Mouse (Mus musculus): Measurements from ENCODE around the gene Fbxl4. TPM values are rescaled to one million over a fixed set of nuclear protein-coding genes. Genes with fewer than 3 reads are reported as not detected.
"Not testable (repeated sequence)": the region's sequence is repeated elsewhere in the genome, so short reads cannot be mapped to it uniquely, and the experiment has no call there.

The Fbxl4 gene
- total RNA-seq (2021) = 10 to 100 TPM; 13.4 to 13.6 TPM
- long read RNA-seq, experiment 1, transcript Fbxl4-201 (9 exons, 2,546 nt) = major isoform, 11 of 24 reads
- long read RNA-seq, experiment 1, partial matches to known transcripts = 2 of 24 reads
- long read RNA-seq, experiment 1, other reads (novel, unspliced or antisense) = 11 of 24 reads
- long read RNA-seq, experiment 2, transcript Fbxl4-201 (9 exons, 2,546 nt) = major isoform, 11 of 17 reads
- long read RNA-seq, experiment 2, partial matches to known transcripts = 1 of 17 reads
- long read RNA-seq, experiment 2, other reads (novel, unspliced or antisense) = 5 of 17 reads

DNA sequence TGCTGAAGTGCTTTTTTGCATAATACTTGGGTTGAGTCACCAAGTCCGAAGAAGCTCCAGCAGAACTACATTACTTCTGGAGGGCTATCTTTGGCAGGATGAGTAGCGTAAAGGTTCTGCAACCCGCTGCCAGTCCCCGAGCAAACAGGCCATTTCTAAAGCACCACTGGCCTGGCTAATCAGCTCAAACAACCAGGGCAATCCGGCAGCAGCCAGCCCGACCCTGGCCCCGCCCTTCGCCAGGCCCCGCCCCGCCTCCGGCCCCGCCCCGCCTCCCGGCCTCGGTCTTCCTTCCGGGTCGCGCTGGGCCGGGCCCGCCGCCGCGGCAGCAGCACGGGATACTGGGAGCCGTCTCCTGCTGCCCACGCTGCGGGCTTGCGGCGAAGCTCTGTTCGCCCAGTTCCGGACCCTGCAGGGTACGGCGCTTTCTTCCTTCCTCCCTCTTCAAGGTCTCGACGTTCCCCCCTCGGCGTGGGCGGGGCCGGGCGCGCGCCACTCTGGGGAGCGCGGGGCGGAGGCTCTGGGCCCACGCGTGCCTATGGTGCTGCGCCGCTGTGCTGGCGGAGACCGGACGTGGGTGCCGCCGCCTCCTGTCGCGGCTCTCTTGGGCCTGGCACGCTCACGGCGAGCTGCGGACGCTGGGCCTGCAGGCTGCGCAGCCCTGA lies at the start of gene Fbxl4:
TSS of gene Fbxl4 (plus strand) at position 278 of the 665 bp plus-strand sequence.
- intact Hi-C loops (cut with DNase I) = no loop called here
- peak; percentile 82 to 83 for DNase-seq (ENCODE audit: low spot score in 2 of 2)

DNA sequence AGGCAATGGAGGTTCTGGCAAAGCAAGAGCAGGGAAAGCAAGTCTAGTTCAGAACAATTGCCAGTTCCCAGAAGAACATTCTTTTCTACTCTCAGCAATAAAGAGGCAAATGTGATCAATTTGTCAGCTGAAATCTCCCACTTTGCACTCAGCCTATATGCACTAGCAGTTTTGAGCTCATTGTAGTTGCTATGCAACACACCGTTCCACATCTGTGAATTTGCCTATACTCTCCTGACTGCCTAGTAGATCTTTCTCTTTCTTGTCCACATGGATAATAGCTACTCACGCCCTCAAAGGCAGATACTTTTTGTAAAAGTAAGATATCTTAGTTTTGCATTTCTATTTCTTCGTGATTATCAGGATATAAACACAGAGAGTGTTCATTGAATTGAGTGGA lies 42.8 kb upstream of the Fbxl4 start:
- no peak for DNase-seq (ENCODE audit: low spot score in 2 of 2)
- intact Hi-C loops (cut with DNase I) = no loop called here

GRCm38 (mm10) chr4:22342816-22343573 lies 14.3 kb upstream of the Fbxl4 start:
- no peak for DNase-seq (ENCODE audit: low spot score in 2 of 2)
- intact Hi-C loops (cut with DNase I) = no loop called here

GRCm38 (mm10) chr4:22349086-22349485 lies 8.3 kb upstream of the Fbxl4 start:
- DNase-seq (ENCODE audit: low spot score in 2 of 2); intact Hi-C loops (cut with DNase I): not testable (repeated sequence)

DNA sequence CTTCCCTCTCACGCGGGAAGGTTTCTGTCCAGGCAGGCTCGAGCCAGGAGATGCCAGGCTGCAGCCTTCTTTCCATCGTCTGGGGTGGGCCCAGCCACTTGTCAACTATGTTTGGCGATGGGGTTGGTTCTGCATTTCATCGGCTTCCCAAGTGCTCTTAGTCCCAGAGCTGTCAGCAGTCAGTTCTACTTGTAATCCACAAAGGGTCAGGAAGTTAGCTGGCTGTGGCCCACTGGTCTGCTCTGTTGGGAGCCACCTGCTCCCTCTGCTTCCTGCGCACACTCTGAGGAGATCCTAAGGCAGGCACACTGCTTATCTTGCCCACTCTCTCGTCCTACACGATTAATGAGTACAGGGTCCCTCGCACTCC lies 573 bp downstream of the Fbxl4 start:
- no peak for DNase-seq (ENCODE audit: low spot score in 2 of 2)
- intact Hi-C loops (cut with DNase I) = no loop called here

- no peak for DNase-seq (ENCODE audit: low spot score in 2 of 2)
- intact Hi-C loops (cut with DNase I) = no loop called here
Observed at GRCm38 (mm10) chr4:22358487-22358886, 1.1 kb downstream of the Fbxl4 start.

DNA sequence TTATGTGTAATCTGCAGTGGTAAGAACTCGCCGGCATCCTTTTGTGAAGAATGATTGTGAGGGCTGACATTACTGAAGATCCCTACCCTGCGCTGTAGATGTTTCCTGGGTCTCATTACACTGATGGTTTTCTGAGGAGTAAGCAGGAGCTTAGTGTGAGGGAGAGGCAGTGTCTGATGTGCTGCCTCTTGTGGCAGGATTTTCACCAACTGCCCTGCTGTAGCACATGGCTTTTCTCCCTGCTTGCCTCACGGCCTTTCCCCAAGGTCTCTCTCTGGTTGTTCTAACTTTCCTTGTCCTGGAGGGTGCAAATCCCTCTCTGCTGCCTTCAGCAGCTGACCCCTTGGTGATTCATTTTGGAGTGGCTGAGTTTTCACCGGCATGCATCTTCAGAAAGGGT lies 10.0 kb downstream of the Fbxl4 start:
- intact Hi-C loops (cut with DNase I) = no loop called here
- no peak for DNase-seq (ENCODE audit: low spot score in 2 of 2)

DNA sequence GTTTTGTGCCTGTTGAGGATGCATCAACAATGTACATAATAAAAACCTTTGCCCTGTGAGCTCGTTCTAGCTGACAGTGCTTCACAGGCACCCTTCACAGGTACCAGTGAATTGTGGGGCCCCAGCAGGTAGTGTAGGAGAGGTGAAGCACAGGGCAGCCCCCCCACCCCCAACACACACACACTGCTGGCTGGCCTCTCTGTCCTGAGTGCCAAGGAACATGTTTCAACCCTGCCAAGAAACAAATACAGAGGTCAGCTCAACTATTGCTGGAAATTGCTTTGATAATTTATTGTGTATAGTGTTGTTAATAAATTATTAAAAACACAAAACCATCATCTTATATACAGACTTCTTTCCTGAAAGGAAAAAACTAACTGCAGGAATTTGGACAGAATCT lies 21.2 kb downstream of the Fbxl4 start:
- intact Hi-C loops (cut with DNase I) = no loop called here
- DNase-seq (ENCODE audit: low spot score in 2 of 2) = no peak

GRCm38 (mm10) chr4:22380646-22381045 lies 23.3 kb downstream of the Fbxl4 start:
- no peak for DNase-seq (ENCODE audit: low spot score in 2 of 2)
- intact Hi-C loops (cut with DNase I) = no loop called here

DNA sequence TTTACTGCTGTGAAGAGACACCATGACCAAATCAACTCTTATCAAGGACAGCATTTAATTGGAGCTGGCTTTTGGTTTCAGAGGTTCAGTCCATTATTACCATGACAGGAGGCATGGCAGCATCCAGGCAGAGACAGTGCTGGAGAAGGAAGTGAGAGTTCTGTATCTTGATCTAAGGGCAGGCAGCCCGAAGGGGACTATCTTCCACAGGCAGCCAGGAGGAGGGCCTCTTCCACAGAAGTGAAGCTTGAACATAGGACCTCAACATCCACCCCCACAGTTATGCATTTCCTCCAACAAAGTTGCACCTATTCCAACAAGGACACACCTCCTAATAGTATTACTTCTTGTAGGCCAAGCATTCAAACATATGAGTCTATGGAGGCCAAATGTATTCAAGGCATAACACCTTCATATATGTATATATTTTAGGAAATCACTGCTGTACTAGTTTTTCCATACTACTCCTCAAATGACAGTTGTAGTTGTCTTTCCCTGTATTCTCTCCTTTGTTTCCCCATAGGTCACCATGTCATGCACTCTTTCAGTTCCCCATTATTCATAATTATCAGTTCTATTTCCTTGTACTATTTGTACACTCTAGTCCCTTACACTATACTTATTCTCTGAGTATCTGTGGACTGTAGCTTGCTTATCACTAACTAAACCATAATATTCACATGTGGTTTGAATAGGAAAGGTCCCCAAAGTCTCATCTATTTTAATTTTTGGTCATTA lies 26.4 kb downstream of the Fbxl4 start:
- intact Hi-C loops (cut with DNase I) = no loop called here
- DNase-seq (ENCODE audit: low spot score in 2 of 2) = no peak

GRCm38 (mm10) chr4:22390045-22390444 lies 32.7 kb downstream of the Fbxl4 start:
- DNase-seq (ENCODE audit: low spot score in 2 of 2) = no peak
- intact Hi-C loops (cut with DNase I) = no loop called here

DNA sequence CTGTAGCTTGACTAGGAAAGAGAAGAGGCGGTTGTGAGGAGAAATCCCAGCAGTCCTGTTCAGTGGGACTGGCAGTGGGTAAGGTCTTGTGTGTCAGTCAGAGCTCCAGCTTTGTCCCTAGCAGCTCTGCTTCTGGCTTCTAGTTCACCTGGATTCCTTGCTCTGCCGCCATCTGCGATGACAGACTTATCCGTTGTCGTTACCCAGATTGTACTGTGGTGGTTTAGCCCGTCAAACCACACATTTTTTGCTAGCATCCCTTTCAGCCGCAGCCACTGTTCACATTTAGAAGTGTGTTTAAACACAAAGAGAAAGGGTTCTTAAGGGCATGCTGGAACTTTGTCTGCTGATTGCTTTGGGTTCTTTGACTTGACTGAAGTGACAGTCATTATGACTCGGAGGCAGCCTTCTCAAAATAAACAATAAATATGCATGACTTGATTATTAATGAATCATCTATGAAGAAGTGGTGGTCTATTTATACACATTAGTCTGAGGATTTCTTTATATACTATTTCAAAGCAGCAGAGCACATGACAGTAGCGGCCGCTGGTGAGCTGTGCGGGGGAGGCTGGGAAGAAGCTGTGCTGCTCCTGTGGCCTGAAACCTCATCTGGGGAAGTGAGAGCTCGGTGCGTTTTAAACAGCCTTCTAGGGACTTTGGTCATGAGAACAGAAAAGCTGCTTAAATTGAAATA lies 35.6 kb downstream of the Fbxl4 start:
- peak in 1 of 2 experiments; percentile 24 for DNase-seq (ENCODE audit: low spot score in 2 of 2)
- intact Hi-C loops (cut with DNase I) = no loop called here

GRCm38 (mm10) chr4:22395404-22395803 lies 38.1 kb downstream of the Fbxl4 start:
- DNase-seq (ENCODE audit: low spot score in 2 of 2) = no peak
- intact Hi-C loops (cut with DNase I) = no loop called here

GRCm38 (mm10) chr4:22396484-22397000 lies 39.2 kb downstream of the Fbxl4 start:
- no peak for DNase-seq (ENCODE audit: low spot score in 2 of 2)
- intact Hi-C loops (cut with DNase I) = no loop called here

DNA sequence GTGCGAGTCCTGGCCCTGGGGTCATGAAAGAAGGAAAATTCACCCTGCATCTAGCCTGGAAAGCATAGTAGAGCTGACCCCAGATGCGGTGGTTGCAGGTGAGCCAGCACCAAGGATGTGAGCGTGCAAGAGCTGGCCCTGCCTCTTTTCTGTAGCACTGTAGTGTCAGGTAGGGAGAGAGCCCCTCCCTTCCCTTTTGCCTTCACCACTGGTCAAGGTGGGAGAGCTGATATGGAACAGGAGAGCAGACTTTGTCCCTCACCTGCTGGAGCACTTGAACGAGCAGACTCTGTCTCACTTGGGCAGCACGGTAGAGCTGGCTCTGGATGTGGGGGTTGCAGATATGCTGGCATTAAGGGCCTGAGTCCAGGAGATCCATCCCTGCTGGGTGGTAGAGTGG lies 39.7 kb downstream of the Fbxl4 start:
- intact Hi-C loops (cut with DNase I) = no loop called here
- DNase-seq (ENCODE audit: low spot score in 2 of 2) = no peak

- intact Hi-C loops (cut with DNase I) = no loop called here
- DNase-seq (ENCODE audit: low spot score in 2 of 2) = no peak
Observed at GRCm38 (mm10) chr4:22402032-22402431, 44.7 kb downstream of the Fbxl4 start.

DNA sequence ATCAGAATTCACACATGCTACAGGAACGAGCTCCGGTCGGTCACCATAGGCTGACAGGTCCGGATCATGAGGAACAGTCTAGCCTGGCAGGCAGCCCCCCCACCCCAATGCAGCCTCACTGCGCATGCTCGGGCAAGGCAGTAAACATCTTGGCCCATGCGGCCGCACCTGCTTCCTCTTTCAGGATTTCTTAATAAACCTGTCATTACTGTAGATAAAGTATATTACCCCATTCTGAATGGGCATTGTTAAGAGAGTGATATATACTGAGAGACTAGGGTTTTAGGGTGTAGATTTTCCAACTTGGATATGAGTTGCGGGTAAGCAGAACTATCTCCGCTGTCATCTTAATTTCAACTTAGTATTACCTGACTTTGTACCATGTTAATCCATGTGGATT lies 45.6 kb downstream of the Fbxl4 start:
- intact Hi-C loops (cut with DNase I) = no loop called here
- DNase-seq (ENCODE audit: low spot score in 2 of 2) = no peak

GRCm38 (mm10) chr4:22420627-22421026 lies 63.3 kb downstream of the Fbxl4 start:
- no peak for DNase-seq (ENCODE audit: low spot score in 2 of 2)
- intact Hi-C loops (cut with DNase I) = no loop called here

DNA sequence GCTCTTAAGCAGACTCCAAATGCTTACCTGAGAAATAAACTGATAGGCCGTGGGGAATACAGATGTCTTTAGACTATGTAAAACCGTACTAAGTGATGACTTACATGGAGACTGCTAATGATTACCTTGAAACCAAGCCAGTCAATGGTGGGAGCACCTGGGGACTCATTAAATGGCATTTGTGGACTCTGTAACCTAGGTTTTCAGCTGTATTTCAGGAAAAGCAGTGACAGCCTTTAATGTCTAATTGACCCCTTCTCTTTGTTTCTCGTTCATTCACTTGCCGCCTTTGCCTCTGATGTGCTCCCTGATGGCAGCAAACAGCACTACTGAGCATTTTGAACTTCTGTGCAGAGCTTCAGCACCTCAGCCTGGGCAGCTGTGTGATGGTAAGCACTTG lies 65.1 kb downstream of the Fbxl4 start:
- intact Hi-C loops (cut with DNase I) = no loop called here
- DNase-seq (ENCODE audit: low spot score in 2 of 2) = no peak

Measured in left cerebral cortex, postnatal 14 days (tissue).